Mouse (Mus musculus) stomach, embryonic 15.5 days (tissue): ENCODE results near the gene Hfm1. TPM values are rescaled to one million over a fixed set of nuclear protein-coding genes. Genes with fewer than 3 reads are reported as not detected.

Experiments used
- ATAC-seq: fragments of 200-750 bp; cut with Nextera tagmentation; 2 replicates; pipeline ENCODE4 v1.8.0; 2017; ENCODE audit warnings: low read depth, moderate number of reproducible peaks, moderate TSS enrichment; ENCODE audit not compliant: insufficient read depth, low FRiP score
- H3K27ac ChIP-seq: fragments of 300-500 bp; sonication (generic); 2 replicates; pipeline ENCODE4 v1.5.1; 2015; ENCODE audit warnings: mild to moderate bottlenecking, inconsistent platforms
- H3K27me3 ChIP-seq: fragments of 300-500 bp; sonication (generic); replicated peaks from 2 replicates; pipeline ENCODE4 v1.6.1; 2015; ENCODE audit warnings: inconsistent platforms
- H3K36me3 ChIP-seq: fragments of 300-500 bp; sonication (generic); 2 replicates; pipeline ENCODE4 v1.6.1; 2015; ENCODE audit warnings: inconsistent platforms
- H3K4me1 ChIP-seq: fragments of 300-500 bp; sonication (generic); 2 replicates; pipeline ENCODE4 v1.6.1; 2015; ENCODE audit warnings: inconsistent platforms
- H3K4me2 ChIP-seq: fragments of 300-500 bp; sonication (generic); 2 replicates; pipeline ENCODE4 v1.6.1; 2015; ENCODE audit warnings: mild to moderate bottlenecking, inconsistent platforms
- H3K4me3 ChIP-seq: fragments of 300-500 bp; sonication (generic); replicated peaks from 2 replicates; pipeline ENCODE4 v1.5.1; 2015; ENCODE audit warnings: inconsistent platforms
- H3K9ac ChIP-seq: fragments of 300-500 bp; sonication (generic); 2 replicates; pipeline ENCODE4 v1.6.1; 2015; ENCODE audit warnings: inconsistent platforms
- H3K9me3 ChIP-seq: fragments of 300-500 bp; sonication (generic); 2 replicates; pipeline ENCODE4 v1.6.1; 2016; ENCODE audit warnings: inconsistent platforms
- WGBS: fragments of 180-500 bp; shearing (Covaris S2); methylation state at CpG from one replicate; pipeline ENCODE4 v1.1.7; 2015; 5-methylcytosine and 5-hydroxymethylcytosine counted together
- polyA plus RNA-seq: library from polyadenylated mRNA; unstranded; fragments of >200 nt; fragmentation: Nextera tagmentation; extraction: Ambion mirVana; gene quantifications from 2 replicates; pipeline ENCODE4 v1.2.1, GENCODE M21; 2015

Gene Hfm1
- polyA plus RNA-seq, result 0.71 and 1.1 TPM in 2 replicates

DNA sequence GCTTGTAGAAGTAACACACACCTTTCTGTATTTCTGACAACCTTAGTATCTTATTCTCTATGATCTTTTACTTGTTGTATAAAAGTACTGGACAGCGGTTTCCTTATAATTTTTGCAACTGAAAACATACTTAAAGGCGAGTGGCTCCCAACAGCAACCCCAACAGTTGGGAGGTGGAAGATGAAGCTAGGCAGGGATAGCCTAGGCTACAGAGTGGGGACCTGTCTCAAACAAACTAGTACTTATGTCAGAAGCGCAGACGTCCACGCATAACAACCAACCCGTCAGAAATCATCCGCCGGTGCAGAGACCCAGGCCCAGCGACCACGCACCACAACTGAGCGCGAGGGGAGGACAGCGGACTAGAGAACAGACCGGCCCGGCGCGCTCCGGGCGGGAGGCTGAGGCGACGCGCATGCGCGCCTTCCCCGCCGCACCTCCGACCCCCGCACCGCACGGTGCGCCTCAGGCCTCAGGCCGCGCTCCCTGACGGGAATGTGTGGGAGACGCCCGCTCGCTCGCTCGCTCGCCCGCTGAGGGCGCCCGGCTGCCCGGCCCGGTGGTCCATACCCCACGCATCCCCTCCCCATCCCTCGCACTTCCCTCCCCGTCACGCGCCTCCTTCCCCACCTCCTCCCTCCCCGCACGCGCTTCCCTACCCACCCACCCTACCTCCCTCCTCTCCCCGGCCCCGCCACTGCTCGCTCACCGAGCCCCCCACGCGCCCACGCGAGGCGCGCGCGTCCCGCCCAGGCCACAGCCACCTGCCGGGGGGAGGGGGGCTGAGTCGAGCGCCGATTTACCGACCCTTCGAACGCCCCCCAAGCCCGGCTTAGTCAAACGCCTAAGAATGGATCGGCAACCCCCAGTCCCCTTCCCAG lies at the start of gene Hfm1:
Gene Hfm1, minus strand, starts transcription at position 834 of the 881 bp plus-strand sequence.
- Histone ChIP-seq H3K27me3 (no peaks in the 10 kb centered on the region), H3K4me2 (peak within 1 kb of the TSS; percentile 89), H3K9me3 (no peaks in the 10 kb centered on the region), H3K27ac (no peak within 1 kb of the TSS), H3K36me3 (no peaks in the 10 kb centered on the region), H3K4me3 (peak within 1 kb of the TSS; percentile 53), H3K4me1 (0 out of 2 replicates have a peak, but pooled peaks cover 4% of the 10 kb centered on the region), H3K9ac (peak within 1 kb of the TSS; percentile 25; the same call in 1 of the 2 replicates)
- whole genome bisulfite sequencing, result under 1% methylated on average over 62 of the region's 76 CpGs
- peak; percentile 89; the same call in 1 of the 2 replicates for ATAC-seq

DNA sequence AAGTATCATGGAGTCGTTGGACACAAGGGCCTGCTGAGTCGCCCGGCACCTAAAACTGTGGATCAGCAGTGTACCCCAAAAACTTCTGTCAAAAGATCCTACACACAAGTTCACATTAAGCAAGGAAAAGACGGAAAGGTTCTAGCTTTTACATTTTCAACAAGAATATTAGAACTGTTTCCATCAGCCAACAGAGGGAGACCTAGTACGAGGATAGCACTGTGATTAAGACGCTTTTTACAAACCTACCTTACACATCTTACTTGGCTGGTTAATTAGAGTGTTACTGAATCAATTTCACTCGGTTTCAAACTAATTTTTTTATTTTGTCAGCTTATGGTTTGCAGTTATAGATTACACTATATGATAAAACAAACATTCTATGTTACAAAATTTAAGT lies 47.8 kb upstream of the Hfm1 start:
- H3K9ac ChIP-seq, result no peak overlapping the region
- 87% methylated on average over 7 of the region's 7 CpGs for WGBS
- no peaks in the 10 kb centered on the region for H3K27me3 ChIP-seq
- no peak overlapping the region for H3K4me3 ChIP-seq
- ATAC-seq, result no peak
- H3K36me3 ChIP-seq, result peaks cover 36% of the 10 kb centered on the region
- H3K4me2 ChIP-seq, result no peak overlapping the region
- H3K4me1 ChIP-seq, result no peaks in the 10 kb centered on the region
- no peaks in the 10 kb centered on the region for H3K9me3 ChIP-seq
- no peak overlapping the region for H3K27ac ChIP-seq

DNA sequence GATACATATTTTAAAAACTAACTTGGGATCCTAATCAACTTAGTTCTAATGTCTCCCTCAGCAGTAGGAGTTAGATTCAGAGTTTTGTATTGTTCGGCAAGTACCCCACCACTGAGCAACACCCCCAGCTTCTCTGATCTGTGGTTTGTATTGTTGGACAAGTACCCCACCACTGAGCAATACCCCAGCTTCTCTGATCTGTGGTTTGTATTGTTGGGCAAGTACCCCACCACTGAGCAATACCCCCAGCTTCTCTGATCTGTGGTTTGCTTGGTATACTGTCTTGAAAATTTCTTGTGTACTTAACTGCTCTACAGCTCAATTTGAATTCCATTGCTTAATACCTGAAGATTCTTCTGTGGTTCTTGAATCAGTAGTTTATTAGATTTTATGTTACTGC lies 41.5 kb upstream of the Hfm1 start:
- Histone ChIP-seq H3K4me2 (no peak overlapping the region), H3K36me3 (peaks cover 14% of the 10 kb centered on the region; the same call in 1 of the 2 replicates), H3K4me3 (no peak overlapping the region), H3K9ac (no peak overlapping the region), H3K27me3 (no peaks in the 10 kb centered on the region), H3K4me1 (peaks cover 7% of the 10 kb centered on the region), H3K9me3 (no peaks in the 10 kb centered on the region), H3K27ac (no peak overlapping the region)
- ATAC-seq, result no peak
- WGBS, result 88% methylated on average over 1 of the region's 1 CpGs

DNA sequence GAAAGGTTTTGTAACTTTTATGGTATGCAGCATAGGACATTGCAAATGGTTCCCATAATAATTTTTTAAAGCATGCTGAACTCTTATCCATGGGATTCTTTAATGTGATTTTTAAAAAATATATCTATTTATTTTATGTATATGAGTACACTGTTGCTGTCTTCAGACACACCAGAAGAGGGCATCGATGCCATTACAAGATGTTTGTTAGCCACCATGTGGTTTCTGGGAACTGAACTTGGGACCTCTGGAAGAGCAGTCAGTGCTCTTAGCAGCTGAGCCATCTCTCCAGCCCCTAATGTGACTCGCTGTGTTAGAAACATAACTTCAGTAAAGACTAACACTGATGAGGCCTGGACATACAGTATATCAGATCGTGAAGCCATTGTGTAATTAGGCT lies 40.3 kb upstream of the Hfm1 start:
- Histone ChIP-seq H3K9ac (no peak overlapping the region), H3K4me3 (no peak overlapping the region), H3K27me3 (no peaks in the 10 kb centered on the region), H3K4me2 (no peak overlapping the region), H3K36me3 (peaks cover 14% of the 10 kb centered on the region; the same call in 1 of the 2 replicates), H3K9me3 (no peaks in the 10 kb centered on the region), H3K4me1 (peaks cover 7% of the 10 kb centered on the region), H3K27ac (no peak overlapping the region)
- 79% methylated on average over 3 of the region's 3 CpGs for WGBS
- ATAC-seq, result no peak

DNA sequence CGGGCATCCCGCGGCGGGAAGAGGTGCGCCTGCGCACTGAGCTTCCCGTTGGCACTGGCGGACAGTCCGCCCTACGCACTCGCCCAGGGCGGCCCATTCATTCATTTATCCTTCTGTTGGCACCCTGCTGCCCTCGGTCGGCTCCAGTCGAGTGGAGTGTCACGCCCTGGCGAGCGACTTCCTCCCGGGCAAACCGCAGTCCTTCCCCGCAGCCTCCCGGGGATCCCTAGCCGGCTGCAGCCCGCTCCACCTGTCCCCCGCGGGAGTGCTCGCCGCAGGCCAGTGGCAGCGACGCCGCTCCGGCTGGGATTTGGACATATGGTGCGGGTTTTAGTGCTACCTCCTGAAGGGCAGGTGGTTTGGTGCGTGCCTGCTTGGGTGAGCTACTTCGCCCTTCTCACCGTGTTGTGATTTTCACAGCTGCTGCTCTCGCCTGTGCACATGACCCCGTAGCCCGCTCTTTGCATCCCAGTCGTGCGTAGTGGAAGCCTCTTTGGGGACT lies 38.4 kb upstream of the Hfm1 start:
- peak; percentile 88 for ATAC-seq
- Histone ChIP-seq H3K9me3 (no peaks in the 10 kb centered on the region), H3K4me2 (peak overlapping the region; percentile 76), H3K27ac (peak overlapping the region; percentile 71), H3K36me3 (0 out of 2 replicates have a peak, but pooled peaks cover 8% of the 10 kb centered on the region), H3K4me1 (peaks cover 10% of the 10 kb centered on the region), H3K4me3 (peak overlapping the region; percentile 72), H3K9ac (peak overlapping the region; percentile 55), H3K27me3 (no peaks in the 10 kb centered on the region)
- WGBS, result under 1% methylated on average over 41 of the region's 41 CpGs

DNA sequence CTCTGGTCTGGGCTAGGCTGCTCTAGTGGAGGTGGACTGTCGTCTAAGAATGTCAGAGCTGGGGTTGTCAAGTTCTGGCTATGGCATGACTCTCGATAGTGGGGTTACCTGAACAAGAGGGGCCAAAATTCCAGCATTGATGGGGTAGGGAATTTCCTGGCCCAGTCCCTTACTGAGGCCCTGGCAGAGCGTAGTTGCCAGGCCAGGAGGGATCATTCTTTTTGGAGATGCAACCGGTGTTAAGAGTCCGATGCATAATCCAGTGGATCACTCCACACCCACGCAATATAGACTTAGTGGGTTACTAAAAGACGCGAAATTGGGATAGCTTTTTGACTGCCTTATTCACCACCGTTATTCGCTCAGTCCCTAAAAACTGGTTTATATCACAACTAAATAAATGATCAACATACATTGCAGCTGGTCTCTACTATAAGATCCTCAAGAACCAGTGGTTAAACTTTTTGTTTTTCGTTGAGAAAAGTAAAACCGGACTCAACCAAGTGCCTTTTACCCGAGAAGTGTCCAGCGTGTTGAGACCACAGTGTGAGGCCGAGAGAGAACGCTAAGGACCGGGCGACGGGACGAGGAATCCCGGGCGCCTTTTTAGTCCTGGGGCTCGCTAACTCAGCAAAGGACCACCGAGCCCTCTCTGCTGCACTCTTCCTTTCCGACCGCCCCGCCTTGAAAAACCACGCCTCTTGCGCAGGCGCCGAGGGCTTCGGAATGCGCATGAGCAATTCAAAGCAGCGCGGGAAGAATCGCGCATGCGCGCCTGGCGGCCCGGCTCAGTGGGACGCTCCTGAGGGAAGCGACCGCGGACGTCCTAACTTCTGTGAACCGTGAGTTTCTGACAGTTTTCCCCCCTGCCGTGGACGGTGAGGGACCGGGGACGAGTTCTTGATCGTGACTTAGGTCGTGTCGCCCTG lies 37.7 kb upstream of the Hfm1 start, which contains the start of gene Cdc7:
Gene Cdc7, plus strand, starts transcription at position 739 of the 929 bp plus-strand sequence.
- no peaks in the 10 kb centered on the region for H3K27me3 ChIP-seq
- 5% methylated on average over 54 of the region's 54 CpGs for WGBS

DNA sequence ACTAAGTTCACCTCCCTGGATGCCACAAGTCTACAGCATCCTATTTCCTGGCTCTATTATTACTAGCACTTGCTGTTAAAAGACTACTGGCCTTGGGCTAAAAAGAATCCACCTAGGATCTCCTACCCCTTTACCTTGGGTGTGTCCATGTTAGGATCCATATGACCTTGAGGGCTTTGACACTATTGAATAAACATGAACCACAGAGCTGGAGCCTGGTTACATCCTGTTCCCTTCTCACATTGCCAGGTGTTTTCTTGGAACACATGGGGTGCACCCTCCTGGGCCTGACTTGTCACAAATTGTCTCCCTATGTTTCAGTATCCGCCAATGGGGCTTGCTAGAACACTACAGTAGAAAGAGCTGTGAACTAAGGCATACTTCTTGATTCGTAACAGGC lies 34.3 kb upstream of the Hfm1 start:
- ATAC-seq, result no peak
- H3K9ac ChIP-seq, result no peak overlapping the region
- no peaks in the 10 kb centered on the region for H3K36me3 ChIP-seq
- no peak overlapping the region; the same call in 1 of the 2 replicates for H3K27ac ChIP-seq
- no peaks in the 10 kb centered on the region for H3K9me3 ChIP-seq
- no peaks in the 10 kb centered on the region for H3K27me3 ChIP-seq
- no peak overlapping the region for H3K4me3 ChIP-seq
- H3K4me1 ChIP-seq, result peaks cover 12% of the 10 kb centered on the region
- WGBS, result 78% methylated on average over 2 of the region's 2 CpGs
- H3K4me2 ChIP-seq, result no peak overlapping the region

More for the DNA sequence above, 37.7 kb upstream of the Hfm1 start, which contains the start of gene Cdc7:
- peak within 1 kb of the TSS; percentile 72 for H3K4me3 ChIP-seq
- peak; percentile 89 for ATAC-seq
- H3K9ac ChIP-seq, result peak within 1 kb of the TSS; percentile 55
- H3K27ac ChIP-seq, result peak within 1 kb of the TSS; percentile 71
- no peaks in the 10 kb centered on the region for H3K9me3 ChIP-seq
- 0 out of 2 replicates have a peak, but pooled peaks cover 5% of the 10 kb centered on the region for H3K36me3 ChIP-seq
- peak within 1 kb of the TSS; percentile 76 for H3K4me2 ChIP-seq
- H3K4me1 ChIP-seq, result peaks cover 10% of the 10 kb centered on the region

DNA sequence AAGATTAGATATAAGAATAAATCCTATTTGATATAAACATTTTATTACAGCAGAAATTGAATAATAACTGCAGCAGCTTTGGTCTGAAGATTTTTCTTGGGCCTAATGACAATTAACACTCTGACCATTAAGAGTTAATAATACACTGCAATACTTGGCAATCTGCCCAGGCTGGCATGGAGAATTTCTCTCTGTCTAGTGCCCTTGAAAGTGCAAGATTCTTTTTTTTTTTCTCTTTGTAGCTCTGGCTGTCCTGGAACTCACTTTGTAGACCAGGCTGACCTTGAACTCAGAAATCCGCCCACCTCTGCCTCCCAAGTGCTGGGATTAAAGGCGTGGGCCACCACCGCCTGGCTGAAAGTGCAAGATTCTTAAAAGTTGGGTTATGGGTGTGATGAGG lies 32.9 kb upstream of the Hfm1 start:
- Histone ChIP-seq H3K4me1 (peaks cover 12% of the 10 kb centered on the region), H3K36me3 (no peaks in the 10 kb centered on the region), H3K4me3 (no peak overlapping the region), H3K9me3 (no peaks in the 10 kb centered on the region), H3K9ac (no peak overlapping the region), H3K27me3 (no peaks in the 10 kb centered on the region), H3K4me2 (no peak overlapping the region), H3K27ac (no peak overlapping the region)
- ATAC-seq, result no peak
- 67% methylated on average over 3 of the region's 3 CpGs for WGBS

DNA sequence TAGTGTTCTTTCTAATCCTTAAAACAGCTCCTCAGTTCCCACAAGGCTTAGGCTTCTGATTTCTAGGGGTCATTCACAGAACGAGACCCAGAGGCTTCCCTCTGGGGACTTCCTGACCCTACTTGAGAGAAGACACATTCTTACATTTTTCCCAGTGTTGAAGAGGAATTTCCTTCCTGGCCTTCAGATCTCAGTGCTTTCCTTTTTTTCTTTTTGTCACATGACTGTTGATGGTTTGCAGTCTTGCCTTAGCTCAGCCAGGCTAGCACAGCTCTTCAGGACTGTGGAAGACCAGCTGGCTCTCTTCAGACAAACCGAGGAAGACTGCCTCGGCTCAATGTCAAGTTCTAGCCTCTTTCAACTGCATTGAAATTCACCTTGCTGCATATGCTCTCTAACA lies 30.3 kb upstream of the Hfm1 start:
- Histone ChIP-seq H3K4me3 (no peak overlapping the region), H3K27me3 (no peaks in the 10 kb centered on the region), H3K4me1 (peaks cover 7% of the 10 kb centered on the region; the same call in 1 of the 2 replicates), H3K9ac (no peak overlapping the region), H3K36me3 (no peaks in the 10 kb centered on the region), H3K4me2 (no peak overlapping the region), H3K27ac (peak overlapping the region; percentile 51; the same call in 1 of the 2 replicates), H3K9me3 (no peaks in the 10 kb centered on the region)
- peak; percentile 82 for ATAC-seq
- WGBS, result 34% methylated on average over 3 of the region's 3 CpGs

DNA sequence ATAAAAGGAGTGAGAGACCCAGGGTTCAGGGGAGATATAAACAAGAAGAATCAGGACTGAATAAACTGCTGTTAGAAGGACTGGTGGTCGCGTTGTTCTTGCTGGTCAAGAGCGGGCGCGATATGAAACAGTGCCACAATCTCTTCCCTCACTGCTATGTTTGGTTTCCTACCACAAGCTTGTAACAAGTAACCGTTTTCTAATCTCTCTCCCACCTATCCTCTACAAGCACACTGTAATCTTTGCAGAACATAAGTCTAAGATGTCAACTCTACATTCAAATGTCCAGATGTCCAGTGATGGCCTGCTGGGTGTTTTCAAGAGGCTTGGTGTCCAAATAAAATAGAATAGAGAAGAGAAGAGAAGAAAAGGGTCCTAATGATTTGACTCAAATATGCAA lies 22.6 kb upstream of the Hfm1 start:
- no peak for ATAC-seq
- WGBS, result 77% methylated on average over 6 of the region's 6 CpGs
- Histone ChIP-seq H3K36me3 (no peaks in the 10 kb centered on the region), H3K27me3 (no peaks in the 10 kb centered on the region), H3K4me1 (no peaks in the 10 kb centered on the region), H3K4me3 (no peak overlapping the region), H3K27ac (no peak overlapping the region), H3K4me2 (no peak overlapping the region), H3K9ac (no peak overlapping the region), H3K9me3 (no peaks in the 10 kb centered on the region)

DNA sequence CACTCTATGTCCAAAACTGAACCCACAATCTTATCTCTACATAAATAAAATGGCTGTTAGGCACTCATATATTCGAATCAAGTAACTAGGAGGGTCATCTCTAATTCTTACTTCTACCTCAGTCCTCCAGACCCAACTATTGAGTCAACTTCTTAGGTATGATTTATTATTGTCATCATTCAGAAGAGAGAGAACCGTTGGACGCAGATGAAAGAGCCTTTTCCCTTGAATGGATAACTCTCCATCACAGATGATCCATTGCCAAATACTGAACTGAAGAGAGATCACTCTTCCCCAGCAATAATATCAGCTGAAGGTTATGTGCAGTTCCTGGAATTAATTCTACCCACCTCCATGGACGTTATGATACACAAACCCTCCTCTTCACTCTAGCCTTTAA lies 20.2 kb upstream of the Hfm1 start:
- WGBS, result 52% methylated on average over 4 of the region's 4 CpGs
- H3K27ac ChIP-seq, result no peak overlapping the region
- H3K4me1 ChIP-seq, result no peaks in the 10 kb centered on the region
- H3K9ac ChIP-seq, result no peak overlapping the region
- H3K27me3 ChIP-seq, result no peaks in the 10 kb centered on the region
- H3K36me3 ChIP-seq, result no peaks in the 10 kb centered on the region
- H3K9me3 ChIP-seq, result no peaks in the 10 kb centered on the region
- ATAC-seq, result no peak
- H3K4me2 ChIP-seq, result no peak overlapping the region
- no peak overlapping the region for H3K4me3 ChIP-seq
